8 mouse cellular contexts compared by ENCODE assay signal in the genomic region with DNA sequence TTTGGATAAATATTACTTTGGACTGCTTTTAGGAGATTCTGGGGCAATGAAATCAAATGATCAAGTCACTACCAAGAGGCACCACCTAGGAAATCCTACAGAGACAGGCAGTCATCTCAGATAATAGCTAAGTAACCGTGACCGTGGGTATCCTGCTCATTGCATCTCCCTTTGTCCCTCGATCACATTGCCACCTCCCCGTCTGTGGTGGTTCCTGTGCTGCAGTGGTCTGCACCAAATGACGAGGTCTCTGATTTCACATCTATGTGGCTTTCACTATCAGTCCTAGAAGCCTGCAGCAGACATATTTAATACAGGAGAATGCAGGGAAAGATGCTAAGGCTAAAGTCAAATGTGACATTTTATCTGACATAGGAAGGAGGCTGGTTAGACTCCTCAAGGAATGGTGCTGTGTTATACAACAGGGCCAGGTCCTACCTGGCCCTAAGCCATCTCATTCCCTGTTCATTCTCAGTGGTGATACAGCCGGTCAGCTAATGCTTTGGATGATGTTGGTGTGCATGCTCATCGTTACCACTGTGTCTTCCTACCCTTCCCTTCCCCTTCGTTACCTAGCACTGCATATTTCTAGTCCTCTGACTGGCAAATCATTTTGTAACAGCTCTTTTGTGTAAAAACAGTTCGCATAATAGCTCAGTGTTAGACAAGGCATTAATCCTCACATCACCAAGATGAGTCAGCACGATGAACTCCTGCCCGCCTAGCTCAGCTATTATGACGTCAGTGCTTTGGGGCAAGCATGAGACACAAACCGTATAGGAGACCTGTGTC.
DNase-seq lines count a peak whose midpoint lies in the region; ATAC-seq and TF ChIP-seq lines count a peak whose summit lies in the region.

No protein-coding gene starts in this region.

- DNase-seq in kidney, adult 2 months: peak; percentile 44
- DNase-seq in kidney, adult 18-20 months: no peak
- peak; percentile 58 for DNase-seq in Patski (ENCODE audit: low read depth, low spot score)
- peak; percentile 39 to 47 for DNase-seq in cerebellum, postnatal 25 days
- peak; percentile 24 to 31 for DNase-seq in left cerebral cortex, postnatal 14 days (ENCODE audit: low spot score in 2 of 2)
- DNase-seq in spleen, postnatal 14 days (ENCODE audit: low spot score in 2 of 2): no peak
- DNase-seq in ovary, adult 18-20 months (ENCODE audit: low spot score): no peak
- no peak for DNase-seq in lung, postnatal 14 days

- CTCF ChIA-PET in Patski (lab: Charles Lee): interaction anchor here (1.0 to 1.1 kb wide), 2 partner anchors 14 to 28 kb away, joined by 3 read pairs; no protein-coding TSS in a partner anchor

- in situ Hi-C loops in Patski (cut with MboI; ENCODE audit: low pct_unique_long_range_greater_than_20kb): no loop called here

- peaks cover 1% of the 10 kb centered on the region; the same call in 1 of the 2 replicates for H3K36me3 ChIP-seq in kidney, adult 2 months (ENCODE audit: control insufficient read depth, insufficient read depth, low read length)

- peak; percentile 74 for ATAC-seq in Patski

- TF ChIP-seq CTCF in kidney, adult 2 months (conservative IDR thresholded peaks at IDR 0.05; ENCODE audit: insufficient read depth, insufficient read length, low read depth, low read length): no peak
- no peak for TF ChIP-seq CTCF in Patski (IDR thresholded peaks at IDR 0.05)

- WGBS in kidney, adult 2 months: 58% methylated on average over 13 of the region's 13 CpGs

- POLR2A ChIA-PET in Patski (lab: Charles Lee): no interaction called here

- H3K4me1 ChIP-seq in kidney, adult 2 months (ENCODE audit: control insufficient read depth, insufficient read depth, low read length): peaks cover 32% of the 10 kb centered on the region

- no peaks in the 10 kb centered on the region for H3K27me3 ChIP-seq in kidney, adult 2 months (replicated peaks; ENCODE audit: control insufficient read depth, insufficient read depth, low read length)
- H3K27me3 ChIP-seq in Patski: no peaks in the 10 kb centered on the region

- intact Hi-C loops in left cerebral cortex, postnatal 14 days (cut with DNase I): no loop called here

- no peak for TF ChIP-seq POLR2A in kidney, adult 2 months (IDR thresholded peaks at IDR 0.05; ENCODE audit: low read depth, low read length)

- H3K4me3 ChIP-seq in kidney, adult 2 months (ENCODE audit: insufficient read depth, low read depth, low read length): no peak overlapping the region

- peak overlapping the region; percentile 35 for H3K27ac ChIP-seq in kidney, adult 2 months (ENCODE audit: insufficient read depth, low read depth, low read length)

Comparison
In these comparisons a context has a peak if more than half of its experiments do, and no peak if none do; other contexts are left out.
1. DNase-seq: peak in kidney, adult 2 months (single experiment), Patski (single experiment), cerebellum, postnatal 25 days (2 of 2) and left cerebral cortex, postnatal 14 days (2 of 2); none in kidney, adult 18-20 months (single experiment), spleen, postnatal 14 days (0 of 2), ovary, adult 18-20 months (single experiment) and lung, postnatal 14 days (single experiment).